Mouse (Mus musculus) c-Kit-positive CD71-negative TER-119-negative erythroid progenitor cells, embryonic 14.5 days (primary cell): ENCODE results near the gene Krtap16-1.

Experiments
- DNase-seq: peaks from one replicate; pipeline ENCODE4 v3.0.0-alpha.2; 2013; ENCODE audit warnings: low read depth

The Krtap16-1 gene

DNA sequence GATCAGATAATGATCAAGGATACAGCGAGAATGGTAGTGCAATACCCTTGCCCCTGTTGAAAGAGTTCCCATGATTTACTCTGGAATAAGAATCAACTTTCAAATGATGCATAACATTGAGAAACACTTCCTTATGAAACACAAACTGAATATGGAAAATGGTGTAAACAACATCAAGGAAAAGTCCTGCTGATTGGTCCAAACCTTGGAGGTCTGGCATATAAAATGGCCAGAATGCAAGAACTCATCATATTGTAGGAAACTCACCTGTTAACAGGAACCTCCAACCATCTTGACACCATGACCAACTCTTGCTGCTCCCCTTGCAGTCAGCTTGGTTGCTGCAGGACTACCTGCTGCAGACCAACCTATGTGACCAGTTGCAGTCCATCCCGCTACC is 38.2 kb downstream of the Krtap16-1 start, which contains the start of gene Krtap9-5:
Gene Krtap9-5, plus strand, starts transcription at position 301 of the 400 bp plus-strand sequence.
- no peak for DNase-seq

DNA sequence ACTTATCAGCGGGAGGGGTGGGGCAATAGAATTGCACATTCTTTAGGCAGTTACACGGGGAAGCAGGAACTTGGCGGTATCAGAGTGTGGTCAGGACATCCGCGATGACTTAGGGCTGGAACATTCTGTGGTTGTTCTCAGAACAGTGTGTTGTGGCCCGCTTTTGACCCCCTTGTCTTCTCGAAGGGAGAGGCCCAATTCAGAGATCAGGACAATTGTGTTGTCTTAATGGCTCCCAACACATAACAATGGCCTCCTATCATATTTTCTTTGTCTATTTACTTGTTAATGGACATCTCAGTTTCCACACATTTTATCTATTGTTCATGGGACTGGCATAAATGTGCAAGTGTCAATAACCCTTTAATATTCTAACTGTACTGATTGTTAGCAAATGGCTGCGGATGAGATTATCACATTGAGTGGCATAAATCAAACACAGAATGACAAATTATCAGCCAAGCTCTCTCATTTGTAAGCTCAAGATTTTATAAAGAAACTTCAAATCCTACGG is 48.6 kb downstream of the Krtap16-1 start:
- no peak for DNase-seq

- no peak for DNase-seq
Measured at GRCm38 (mm10) chr11:99935991-99936390, 50.4 kb downstream of the Krtap16-1 start, which contains the start of gene Krtap31-2. Gene Krtap31-2, plus strand, starts transcription at chr11:99936291.
